Mouse (Mus musculus) embryonic fibroblast, embryonic 13.5 days (primary cell): ENCODE measurements around the gene Mpzl1.

Experiments
- CTCF ChIP-seq: IDR thresholded peaks from 2 replicates; pipeline ENCODE4 v1.5.1; 2011; ENCODE audit warnings: mild to moderate bottlenecking, control low read depth, low read length, moderate library complexity, borderline replicate concordance; ENCODE audit not compliant: insufficient read depth
- POLR2A ChIP-seq: IDR thresholded peaks from 2 replicates; pipeline ENCODE4 v1.6.1; 2011; ENCODE audit warnings: low read depth, mild to moderate bottlenecking, control low read depth, low read length, moderate library complexity

DNA sequence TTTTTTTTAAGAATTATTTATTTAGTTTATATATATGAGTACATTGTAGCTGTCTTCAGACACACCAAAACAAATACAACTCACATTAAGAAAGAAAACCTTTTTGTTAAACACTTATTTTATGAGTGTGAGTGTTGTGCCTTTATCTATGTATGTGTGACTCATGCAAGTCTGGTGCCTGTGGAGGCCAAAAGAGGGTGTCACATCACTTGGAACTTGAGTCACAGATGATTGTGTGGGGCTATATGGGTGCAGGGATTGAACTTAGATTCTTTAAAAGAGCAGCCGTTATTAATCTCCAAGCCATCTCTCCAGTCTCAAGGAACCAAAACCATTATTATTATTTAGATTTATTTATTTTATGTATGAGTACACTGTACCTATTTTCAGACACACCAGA, 48.0 kb downstream of the Mpzl1 start:
- no peak for TF ChIP-seq POLR2A
- TF ChIP-seq CTCF = no peak
